ENCODE assay signal across 8 mouse cellular contexts in genomic region chr11:32000281-32000680, GRCm38 (mm10). TPM values are rescaled to one million over a fixed set of nuclear protein-coding genes. Genes with fewer than 3 reads are reported as not detected.
DNase-seq lines count a peak whose midpoint lies in the region; ATAC-seq and TF ChIP-seq lines count a peak whose summit lies in the region.

Gene Nsg2 (plus strand): TSS chr11:32000463.

- peaks cover 11% of the 10 kb centered on the region for H3K4me1 ChIP-seq in lung, embryonic 15.5 days
- peaks cover 35% of the 10 kb centered on the region for H3K4me1 ChIP-seq in thymus, adult 2 months (replicated peaks; ENCODE audit: control insufficient read depth, insufficient read depth, low read length)

- DNase-seq in CD4-positive helper T cell, adult 2 months (ENCODE audit: low read depth, low spot score) = peak; percentile 91
- DNase-seq in cerebellum, adult 18-20 months = peak; percentile 80
- DNase-seq in layer of hippocampus, adult 8-10 months (ENCODE audit: low spot score in 2 of 2) = peak; percentile 87 to 89
- peak; percentile 24 for DNase-seq in ovary, postnatal 10 days (ENCODE audit: low spot score)
- peak; percentile 91 for DNase-seq in thymus, adult 2 months

- H3K9ac ChIP-seq in lung, embryonic 15.5 days = no peak within 1 kb of the TSS

- 0 out of 2 replicates have a peak within 1 kb of the TSS, but pooled peaks have one; percentile 4 for H3K4me3 ChIP-seq in lung, embryonic 15.5 days
- peak within 1 kb of the TSS; percentile 60 for H3K4me3 ChIP-seq in thymus, adult 2 months (ENCODE audit: control insufficient read depth, insufficient read depth, low read length)

- under 1% methylated on average over 16 of the region's 16 CpGs for WGBS in lung, embryonic 15.5 days
- under 1% methylated on average over 16 of the region's 16 CpGs for WGBS in thymus, adult 2 months

- TF ChIP-seq POLR2A in thymus, adult 2 months (IDR thresholded peaks at IDR 0.05; ENCODE audit: control insufficient read depth, extremely low read depth, insufficient read depth, low read length, poor library complexity) = peak; percentile 93

- peak; percentile 88 for TF ChIP-seq CTCF in thymus, adult 2 months (IDR thresholded peaks at IDR 0.05; ENCODE audit: borderline replicate concordance, control insufficient read depth, extremely low read depth, insufficient read depth, low read length, poor library complexity)

- no peaks in the 10 kb centered on the region for H3K36me3 ChIP-seq in lung, embryonic 15.5 days
- peaks cover 15% of the 10 kb centered on the region for H3K36me3 ChIP-seq in thymus, adult 2 months (ENCODE audit: control insufficient read depth, insufficient read depth, low read length)

- peak within 1 kb of the TSS; percentile 49 for H3K4me2 ChIP-seq in lung, embryonic 15.5 days

- H3K27ac ChIP-seq in lung, embryonic 15.5 days = no peak within 1 kb of the TSS
- H3K27ac ChIP-seq in thymus, adult 2 months (ENCODE audit: control insufficient read depth, insufficient read depth, low read length) = peak within 1 kb of the TSS; percentile 96

- no peaks in the 10 kb centered on the region for H3K9me3 ChIP-seq in lung, embryonic 15.5 days

- H3K27me3 ChIP-seq in lung, embryonic 15.5 days = peaks cover 12% of the 10 kb centered on the region
- no peaks in the 10 kb centered on the region for H3K27me3 ChIP-seq in thymus, adult 2 months (ENCODE audit: control insufficient read depth, insufficient read depth, low read length)

- peak; percentile 84 for ATAC-seq in frontal cortex, adult (ENCODE audit: low TSS enrichment)
- ATAC-seq in hematopoietic stem cell, adult 5-6 weeks (replicated peaks in 1 of 2; ENCODE audit: insufficient read depth in 1 of 2, low FRiP score in 2 of 2, low TSS enrichment in 1 of 2, low read depth in 1 of 2, poor library complexity in 2 of 2, severe bottlenecking in 2 of 2) = peak; percentile 96 to 97
- peak; percentile 35; the same call in 1 of the 2 replicates for ATAC-seq in lung, embryonic 15.5 days (ENCODE audit: borderline replicate concordance, extremely low read depth, low FRiP score, low TSS enrichment)

RNA-seq across cellular contexts. Expression of gene Nsg2, which starts in this region (rescaled TPM):
- 5.5 and 6.0 TPM in 2 replicates for total RNA-seq in hematopoietic stem cell, adult 5-6 weeks (2017)
- 100 to 1,000 TPM; 635 to 719 (median 677) TPM for total RNA-seq in layer of hippocampus, adult 8-10 months (2022)
- polyA plus RNA-seq in lung, embryonic 15.5 days (2015; fragmentation: Nextera tagmentation; extraction: Ambion mirVana) = 1.2 and 2.8 TPM in 2 replicates
- polyA plus RNA-seq in thymus, adult 2 months (2012; rRNA removed) = 299 and 344 TPM in 2 replicates

Comparison
In these comparisons a context has a peak if more than half of its experiments do, and no peak if none do; other contexts are left out.
1. RNA of gene Nsg2 (total RNA-seq): 635 to 719 TPM in layer of hippocampus, adult 8-10 months; 5.5 to 6.0 TPM in hematopoietic stem cell, adult 5-6 weeks; every median in the first group is over 10 times any median in the second.
2. RNA of gene Nsg2 (polyA plus RNA-seq): 299 to 344 TPM in thymus, adult 2 months; 1.2 to 2.8 TPM in lung, embryonic 15.5 days; every median in the first group is over 10 times any median in the second.
3. DNase-seq: peak in every context shown above with its lines; median percentile 91 in CD4-positive helper T cell, adult 2 months; 91 in thymus, adult 2 months; 88 in layer of hippocampus, adult 8-10 months; 80 in cerebellum, adult 18-20 months; 24 in ovary, postnatal 10 days.
4. ATAC-seq: peak in every context shown above with its lines; median percentile 96 in hematopoietic stem cell, adult 5-6 weeks; 84 in frontal cortex, adult; 35 in lung, embryonic 15.5 days.